Mouse (Mus musculus): ENCODE measurements around the gene Pcbp1.

DNA sequence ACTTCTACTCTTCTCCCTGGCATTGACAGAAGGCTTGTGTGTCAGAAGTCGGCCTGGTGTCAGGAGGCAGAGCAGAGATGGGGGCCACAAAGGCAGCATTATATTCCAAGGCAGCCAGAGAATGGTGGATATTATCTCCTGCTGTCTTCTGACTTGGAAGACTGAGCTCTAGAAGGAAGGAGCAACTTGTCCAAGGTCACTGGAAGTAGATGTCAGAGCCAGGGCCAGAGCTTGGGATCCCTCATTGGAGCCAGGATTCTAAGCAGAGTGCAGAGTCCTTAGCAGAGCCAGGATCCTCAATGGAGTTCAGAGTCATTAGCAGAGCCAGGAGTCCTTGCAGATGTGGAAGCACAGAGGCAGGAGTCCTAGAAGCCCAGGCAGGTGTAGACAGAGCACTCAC, 10.1 kb downstream of the Pcbp1 start:
- TF ChIP-seq CTCF (conservative IDR thresholded peaks at IDR 0.05; ENCODE audit: insufficient read depth, insufficient read length, low read depth, low read length) (no peak), POLR2A (IDR thresholded peaks at IDR 0.05; ENCODE audit: low read depth, low read length) (no peak)
